Mouse (Mus musculus) layer of hippocampus, postnatal 25 days (tissue): ENCODE results near the gene Otogl. TPM values are rescaled to one million over a fixed set of nuclear protein-coding genes. Genes with fewer than 3 reads are reported as not detected.

Experiments
- DNase-seq, 2 experiments: peaks; one replicate each; pipeline ENCODE4 v3.0.0; 2022; ENCODE audit warnings: mixed read lengths in 2 of 2, low spot score in 1 of 2; ENCODE audit errors: extremely low spot score in 1 of 2
- total RNA-seq, 2 experiments: library from RNA; stranded (reverse); gene quantifications; 2 replicates each; pipeline ENCODE4 v1.2.3; 2021

Gene Otogl
- total RNA-seq, 2 experiments from 2014 or later: 0.34 to 0.56 TPM

DNA sequence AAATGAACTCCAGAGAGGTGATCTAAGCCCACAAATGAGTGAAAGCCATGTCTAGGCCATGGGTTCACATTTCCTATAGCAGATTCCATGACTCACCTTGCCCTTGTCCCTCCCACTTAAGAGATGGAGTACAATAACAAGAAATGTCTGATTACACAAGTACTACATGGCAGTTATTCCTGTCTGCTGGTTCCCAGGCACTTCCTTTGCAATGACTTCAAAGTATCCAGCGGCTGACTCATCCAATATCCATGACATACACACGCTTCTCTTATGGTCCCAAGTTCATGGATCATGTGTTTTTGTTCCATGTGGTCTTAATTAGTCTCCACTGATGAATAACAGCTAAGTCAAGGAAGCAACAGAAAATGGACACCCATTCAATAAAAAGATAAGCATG, 1.1 kb upstream of the Otogl start:
- no peak for DNase-seq

DNA sequence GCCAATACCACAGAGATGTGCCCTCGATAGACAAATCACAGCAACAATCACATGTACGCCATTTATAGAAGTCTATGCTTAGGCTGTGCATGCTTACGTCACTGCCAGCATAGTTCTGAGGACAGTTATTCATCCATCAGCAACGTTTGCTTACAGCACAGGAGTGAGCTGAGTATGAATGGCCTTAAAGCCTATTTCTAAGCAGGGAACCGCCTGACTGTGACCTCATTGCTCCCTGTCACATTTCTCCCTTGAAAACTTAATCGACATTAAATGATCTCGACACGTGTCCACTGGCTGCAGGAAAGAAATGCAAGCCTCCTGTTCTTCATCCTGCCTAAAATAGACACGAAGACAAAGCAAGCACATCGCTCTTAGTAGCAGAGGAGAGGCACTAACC, 5.5 kb downstream of the Otogl start:
- no peak for DNase-seq

DNA sequence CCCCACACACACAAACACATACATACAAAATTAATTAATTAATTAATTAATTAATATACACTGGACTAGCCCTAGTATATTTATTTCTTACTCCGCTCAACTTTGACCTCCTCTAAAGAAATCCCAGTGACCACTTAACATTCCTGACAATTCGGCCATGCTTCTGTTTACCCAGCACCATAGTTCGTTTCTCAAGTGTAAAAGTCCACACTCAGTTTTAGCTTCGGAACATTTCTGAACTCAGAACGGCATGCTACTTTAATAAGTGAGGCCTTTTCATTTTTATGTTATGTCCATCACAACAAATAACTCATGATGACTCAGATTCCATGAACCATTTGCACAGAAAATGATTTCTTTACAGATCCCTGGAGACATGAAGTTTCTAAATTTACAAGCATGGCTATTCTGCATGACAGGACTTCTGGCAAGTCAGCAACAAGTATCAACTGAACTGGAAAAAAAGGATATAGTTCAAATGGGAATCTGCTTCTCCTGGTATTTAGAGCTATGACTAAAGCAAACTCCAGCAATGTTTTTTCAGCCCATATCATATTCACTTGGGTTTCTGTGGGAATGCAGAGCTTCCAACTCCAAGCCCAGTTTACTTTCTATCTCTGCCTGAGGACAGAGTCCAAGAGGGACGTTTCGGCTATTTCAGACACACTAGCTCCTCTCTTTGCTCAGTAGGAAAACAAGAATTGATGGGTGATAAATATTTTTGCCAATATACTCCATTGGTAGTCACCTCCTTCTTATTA, 6.5 kb downstream of the Otogl start:
- DNase-seq: no peak

GRCm38 (mm10) chr10:107901958-107902357, 10.0 kb downstream of the Otogl start:
- no peak for DNase-seq

- no peak for DNase-seq
Measured at GRCm38 (mm10) chr10:107901204-107901879, 10.6 kb downstream of the Otogl start.

DNA sequence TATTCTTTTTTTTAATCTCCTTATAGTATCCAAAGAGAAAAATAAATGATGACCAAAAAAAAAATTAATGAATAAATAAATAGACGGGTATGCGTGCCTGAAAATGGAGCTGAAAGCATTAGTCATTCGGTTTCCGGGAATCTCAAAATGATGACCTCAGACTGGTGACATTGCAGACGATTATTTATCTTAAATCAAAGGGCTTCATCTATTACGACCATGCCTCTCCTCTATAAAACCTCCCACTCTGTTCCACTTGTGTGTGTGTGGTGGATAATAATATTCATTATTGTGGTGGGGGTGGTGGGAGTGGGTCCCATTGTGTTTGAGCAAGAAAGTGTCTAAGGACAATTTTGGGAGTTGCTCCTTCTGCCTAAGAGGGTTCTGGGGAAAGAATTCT, 12.0 kb downstream of the Otogl start:
- DNase-seq: no peak

- no peak for DNase-seq
Measured at GRCm38 (mm10) chr10:107896158-107896557, 15.8 kb downstream of the Otogl start.

GRCm38 (mm10) chr10:107894663-107895581, 17.0 kb downstream of the Otogl start:
- DNase-seq: no peak

GRCm38 (mm10) chr10:107890400-107890799, 21.5 kb downstream of the Otogl start:
- no peak for DNase-seq

DNA sequence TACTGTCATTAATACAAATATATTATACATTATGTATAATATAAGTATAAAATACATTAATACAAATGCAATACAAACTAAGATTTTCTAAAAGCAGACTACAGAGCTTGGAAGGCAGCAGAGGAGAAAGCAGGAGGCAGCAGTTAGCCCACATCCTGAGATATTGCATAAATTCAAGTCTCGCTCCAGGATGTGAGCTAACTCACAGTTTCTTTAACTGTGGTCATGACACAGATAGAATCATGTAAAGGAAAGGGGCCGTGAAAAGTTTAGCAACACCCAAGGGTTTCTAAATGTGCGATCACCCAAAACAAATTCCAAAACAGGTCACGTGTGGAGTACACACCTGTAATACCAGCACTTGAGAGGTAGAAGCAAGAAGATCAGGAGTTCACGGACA, 39.4 kb downstream of the Otogl start:
- no peak for DNase-seq

DNA sequence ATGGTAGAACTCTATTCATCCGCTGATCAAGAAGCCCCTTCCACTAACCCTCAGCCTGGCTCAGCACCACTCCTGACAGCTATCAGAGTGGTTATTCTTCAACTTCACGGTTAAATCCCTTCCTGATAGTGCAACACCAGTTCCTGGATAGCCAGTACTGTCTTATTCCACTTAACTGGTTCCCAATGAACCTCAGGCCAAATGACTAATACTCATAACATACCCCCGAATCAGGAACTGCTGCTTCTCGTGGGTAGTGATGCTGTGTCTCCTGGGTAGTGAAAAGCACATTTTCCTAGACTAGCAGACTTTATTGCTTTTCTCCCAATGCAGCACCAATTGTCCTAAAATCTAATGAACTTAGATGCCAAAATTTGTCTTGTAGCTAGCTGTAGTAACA, 39.8 kb downstream of the Otogl start:
- no peak for DNase-seq

- DNase-seq: no peak
Measured at GRCm38 (mm10) chr10:107870540-107870939, 41.4 kb downstream of the Otogl start.

DNA sequence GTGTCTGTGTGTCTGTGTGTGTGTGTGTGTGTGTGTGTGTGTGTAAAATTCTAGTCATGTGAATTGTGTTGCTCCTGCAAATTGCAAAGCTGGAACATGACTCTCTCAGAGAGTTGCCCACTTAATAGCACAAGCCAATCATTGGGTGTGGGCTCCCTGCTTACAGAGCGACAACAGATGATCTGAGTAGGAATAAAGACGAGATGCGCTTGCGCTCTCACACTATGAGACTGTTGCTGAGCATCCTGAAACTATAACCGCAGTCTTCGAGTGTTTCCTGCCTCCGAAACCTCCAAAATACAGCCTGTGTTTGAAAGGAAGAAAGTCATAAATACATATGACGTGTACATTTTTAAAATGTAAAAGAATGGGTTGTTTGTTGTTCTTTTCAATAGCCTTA, 43.0 kb downstream of the Otogl start:
- no peak for DNase-seq

DNA sequence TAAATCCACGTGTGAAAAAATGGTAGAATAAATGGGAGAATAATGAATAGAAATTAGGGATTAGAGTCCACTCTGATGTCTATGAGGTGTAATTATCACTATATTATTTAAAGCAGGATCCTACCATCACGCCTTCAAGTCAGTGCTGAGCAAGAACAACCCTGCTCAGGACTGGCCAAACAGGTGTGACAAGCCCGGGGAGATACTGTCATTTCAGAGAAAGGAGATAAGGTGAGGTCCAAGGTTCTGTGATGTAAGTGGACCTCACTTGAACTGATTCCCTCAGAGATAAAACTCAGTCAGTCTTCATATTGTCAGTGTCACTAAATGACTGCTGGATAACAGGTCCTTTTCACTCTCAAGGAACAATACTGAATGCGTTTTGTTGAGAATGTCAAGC, 44.5 kb downstream of the Otogl start:
- no peak for DNase-seq

GRCm38 (mm10) chr10:107860235-107860917, 51.6 kb downstream of the Otogl start:
- DNase-seq: peak; percentile 8 to 14

DNA sequence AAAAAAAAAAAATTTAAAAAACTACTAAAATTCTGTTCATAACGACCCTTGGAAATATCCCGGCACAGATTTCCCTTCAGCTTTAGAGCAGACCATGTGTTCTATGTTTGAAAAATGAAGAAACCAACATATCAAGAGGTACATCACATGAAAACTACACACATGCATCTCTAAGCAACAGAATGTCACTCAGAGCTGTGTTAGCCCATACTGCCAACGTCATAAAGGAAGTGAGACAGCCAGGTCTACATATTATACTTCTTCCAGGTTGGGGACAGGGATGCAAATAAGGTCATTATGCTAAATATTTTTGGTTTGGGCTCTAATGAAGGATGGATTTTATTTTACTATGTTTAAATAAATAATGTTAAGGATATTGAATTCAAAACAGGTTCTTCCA, 52.7 kb downstream of the Otogl start:
- no peak for DNase-seq

DNA sequence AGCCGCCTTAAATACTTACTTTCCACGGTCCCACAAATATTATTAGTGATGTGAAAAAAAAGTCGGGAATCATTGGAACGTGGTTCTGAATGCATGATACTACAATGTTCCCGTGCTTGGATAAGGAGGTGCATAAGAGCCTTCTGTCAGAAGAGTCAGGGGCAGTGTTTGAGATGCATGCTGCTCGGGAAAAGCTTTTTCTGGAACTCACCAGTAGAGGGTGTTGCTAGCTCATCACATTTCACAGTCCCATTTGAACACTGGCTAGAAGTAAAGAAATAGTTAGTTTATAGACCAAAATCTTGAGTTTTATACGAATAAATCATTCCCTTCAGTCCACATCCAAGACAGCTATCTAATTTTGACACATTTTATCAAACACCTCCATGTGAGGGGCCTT, 53.2 kb downstream of the Otogl start:
- DNase-seq: peak; percentile 7 to 11

GRCm38 (mm10) chr10:107844906-107845305, 67.0 kb downstream of the Otogl start:
- no peak for DNase-seq

DNA sequence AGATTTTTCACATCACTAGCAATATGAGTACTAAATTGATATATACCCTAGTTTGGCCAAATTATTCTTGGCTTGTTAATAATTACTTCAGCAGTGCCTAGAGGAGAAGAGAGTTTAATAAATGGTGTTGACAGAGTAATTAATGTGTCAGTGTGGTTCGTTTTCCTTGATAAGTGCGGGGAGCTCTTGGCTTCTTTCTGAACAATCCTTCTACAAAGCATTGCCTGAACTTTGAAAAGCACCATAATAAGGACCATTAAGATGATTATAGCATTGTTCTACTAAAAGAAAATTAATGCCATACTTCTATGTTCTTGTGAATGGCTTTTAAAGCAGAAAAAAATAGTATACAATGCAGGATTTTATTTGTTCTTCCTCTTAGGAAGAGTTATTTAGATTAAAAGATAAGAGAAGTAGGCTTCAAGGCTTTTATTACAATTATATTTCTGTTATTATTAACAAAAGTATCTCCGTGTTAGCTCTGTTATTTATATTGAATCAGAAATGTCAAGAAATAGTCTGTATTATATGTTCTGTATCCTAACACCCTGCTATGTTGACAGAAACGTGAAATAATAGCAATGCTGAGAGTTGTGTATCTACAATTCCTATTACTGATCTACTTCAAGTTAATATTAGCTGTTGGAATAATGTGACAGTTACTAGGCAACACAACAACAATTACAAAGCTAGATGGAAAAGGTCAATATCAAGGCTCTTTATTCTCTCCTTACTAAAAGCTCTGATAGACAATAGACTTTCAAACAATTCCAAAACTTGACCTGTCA, 77.3 kb downstream of the Otogl start:
- no peak for DNase-seq

GRCm38 (mm10) chr10:107829151-107829550, 82.8 kb downstream of the Otogl start:
- DNase-seq: no peak
